Mouse (Mus musculus): Measurements from ENCODE around the gene Atp2b2. TPM values are rescaled to one million over a fixed set of nuclear protein-coding genes. Genes with fewer than 3 reads are reported as not detected.

Gene Atp2b2
- polyA plus RNA-seq, 1 experiment from 2014 or later, result 0.09 TPM

DNA sequence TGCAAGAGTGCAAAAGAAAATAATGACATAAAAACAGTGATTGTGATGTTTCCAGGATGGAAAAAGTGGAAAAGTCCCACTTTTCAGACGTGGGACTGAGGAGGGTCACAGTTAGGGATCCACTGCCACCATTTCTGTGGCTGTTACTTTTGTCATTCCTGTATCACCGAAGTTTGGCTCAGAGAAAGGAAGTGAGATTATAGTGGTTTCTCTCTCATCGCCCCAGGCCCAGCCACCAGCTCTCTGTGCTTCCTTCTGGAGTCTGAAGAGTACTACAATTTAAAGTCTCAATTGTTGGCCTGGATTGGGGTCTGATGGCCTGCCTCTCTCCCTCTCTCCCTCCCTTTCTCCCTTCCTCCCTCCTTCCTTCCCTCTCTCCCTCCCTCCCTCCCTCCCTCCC, 242.5 kb downstream of the Atp2b2 start:
- no peak overlapping the region for H3K4me3 ChIP-seq (ENCODE audit: low read depth, low read length)
- ATAC-seq (ENCODE audit: insufficient number of reproducible peaks, low FRiP score, low TSS enrichment, low read depth) (no peak), DNase-seq (ENCODE audit: low spot score) (no peak)
- H3K27me3 ChIP-seq (ENCODE audit: control insufficient read depth, insufficient read depth, low read length), result no peaks in the 10 kb centered on the region; the same call in 1 of the 2 replicates
- no peak overlapping the region for H3K27ac ChIP-seq (replicated peaks; ENCODE audit: low read depth, low read length)
- H3K9me3 ChIP-seq (ENCODE audit: control insufficient read depth, low read length), result no peaks in the 10 kb centered on the region
- no peak overlapping the region for H3K9ac ChIP-seq (ENCODE audit: low read length)
- peaks cover 15% of the 10 kb centered on the region for H3K4me1 ChIP-seq (ENCODE audit: control insufficient read depth, insufficient read depth, low read length)
- 82% methylated on average over 3 of the region's 3 CpGs for WGBS
- no peaks in the 10 kb centered on the region for H3K36me3 ChIP-seq (ENCODE audit: control insufficient read depth, insufficient read depth, low read length)
- no peak overlapping the region for H3K4me2 ChIP-seq (ENCODE audit: low read depth, severe bottlenecking)

DNA sequence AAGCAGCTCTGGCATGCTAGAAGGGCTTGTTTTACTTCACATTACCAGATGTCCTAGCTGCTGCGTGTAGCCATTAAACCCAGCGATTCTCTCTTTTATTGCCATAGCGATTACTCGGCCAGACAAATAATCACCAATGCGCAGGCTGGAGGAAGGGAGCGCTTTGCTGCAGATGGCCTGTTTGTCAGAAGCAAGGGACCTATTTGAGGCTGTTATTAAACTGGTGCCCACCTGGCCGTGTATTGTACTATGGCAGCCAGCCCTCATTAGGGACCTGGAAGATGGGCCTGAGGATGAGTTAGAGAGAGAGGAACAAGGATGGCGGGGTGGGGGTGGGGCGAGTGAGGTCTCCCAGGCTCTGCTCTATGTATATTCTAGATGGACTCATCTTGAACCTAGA, 243.1 kb downstream of the Atp2b2 start:
- DNase-seq (ENCODE audit: low spot score), result peak; percentile 49
- Histone ChIP-seq H3K4me3 (ENCODE audit: low read depth, low read length) (no peak overlapping the region), H3K9me3 (ENCODE audit: control insufficient read depth, low read length) (no peaks in the 10 kb centered on the region), H3K9ac (ENCODE audit: low read length) (no peak overlapping the region), H3K4me1 (ENCODE audit: control insufficient read depth, insufficient read depth, low read length) (peaks cover 16% of the 10 kb centered on the region), H3K4me2 (ENCODE audit: low read depth, severe bottlenecking) (no peak overlapping the region), H3K36me3 (ENCODE audit: control insufficient read depth, insufficient read depth, low read length) (no peaks in the 10 kb centered on the region), H3K27ac (replicated peaks; ENCODE audit: low read depth, low read length) (no peak overlapping the region), H3K27me3 (ENCODE audit: control insufficient read depth, insufficient read depth, low read length) (no peaks in the 10 kb centered on the region; the same call in 1 of the 2 replicates)
- WGBS, result 39% methylated on average over 9 of the region's 9 CpGs
- no peak for ATAC-seq (ENCODE audit: insufficient number of reproducible peaks, low FRiP score, low TSS enrichment, low read depth)

DNA sequence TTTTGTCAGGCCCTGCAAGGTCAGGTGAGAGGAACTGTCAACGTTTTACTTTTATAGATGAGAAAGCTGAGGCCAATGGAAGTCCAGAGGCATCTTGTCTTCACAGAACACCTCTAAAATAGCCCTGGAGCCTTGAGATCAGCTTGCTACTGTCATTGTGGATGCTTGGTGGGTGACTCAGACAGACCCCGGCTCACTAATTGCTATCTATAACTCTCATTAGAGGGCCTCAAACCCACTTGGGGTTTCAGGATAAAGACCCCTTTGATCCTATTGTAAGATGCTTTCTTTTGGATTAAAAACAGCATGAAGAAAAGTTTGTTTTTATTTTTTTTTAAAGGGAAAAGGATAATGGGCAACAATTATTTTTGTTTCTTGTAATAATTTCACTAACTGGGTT, 243.5 kb downstream of the Atp2b2 start:
- WGBS, result 40% methylated on average over 2 of the region's 2 CpGs
- no peak overlapping the region for H3K9ac ChIP-seq (ENCODE audit: low read length)
- DNase-seq (ENCODE audit: low spot score) (no peak), ATAC-seq (ENCODE audit: insufficient number of reproducible peaks, low FRiP score, low TSS enrichment, low read depth) (no peak)
- H3K36me3 ChIP-seq (ENCODE audit: control insufficient read depth, insufficient read depth, low read length), result no peaks in the 10 kb centered on the region
- H3K4me1 ChIP-seq (ENCODE audit: control insufficient read depth, insufficient read depth, low read length), result peaks cover 16% of the 10 kb centered on the region
- H3K27me3 ChIP-seq (ENCODE audit: control insufficient read depth, insufficient read depth, low read length), result no peaks in the 10 kb centered on the region; the same call in 1 of the 2 replicates
- no peak overlapping the region for H3K4me2 ChIP-seq (ENCODE audit: low read depth, severe bottlenecking)
- H3K27ac ChIP-seq (replicated peaks; ENCODE audit: low read depth, low read length), result no peak overlapping the region
- H3K4me3 ChIP-seq (ENCODE audit: low read depth, low read length), result no peak overlapping the region
- no peaks in the 10 kb centered on the region for H3K9me3 ChIP-seq (ENCODE audit: control insufficient read depth, low read length)

DNA sequence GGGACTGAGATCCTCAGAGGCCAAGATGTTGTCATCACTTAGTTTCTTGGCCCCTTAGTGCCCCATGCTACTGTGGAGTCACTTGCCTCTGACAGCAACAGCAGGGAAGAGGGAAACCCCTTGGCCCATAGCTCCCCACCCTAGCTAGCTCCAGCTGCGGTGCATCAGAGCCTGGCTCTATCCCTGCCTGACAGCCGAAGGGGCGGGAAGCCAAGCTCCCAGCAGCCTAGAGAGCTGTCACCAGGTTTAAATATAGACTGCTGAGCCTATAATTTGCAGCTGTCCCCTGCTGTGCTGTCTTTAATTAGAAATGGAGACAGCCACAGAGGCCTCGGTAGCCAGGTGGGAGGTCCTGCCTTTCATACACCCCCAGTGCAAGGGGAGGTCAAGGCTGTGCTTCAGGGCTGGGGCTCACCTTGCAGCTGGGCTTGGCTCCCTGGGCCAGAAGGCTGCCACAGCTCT, 247.1 kb downstream of the Atp2b2 start:
- H3K27me3 ChIP-seq (ENCODE audit: control insufficient read depth, insufficient read depth, low read length), result peaks cover 4% of the 10 kb centered on the region; the same call in 1 of the 2 replicates
- DNase-seq (ENCODE audit: low spot score), result peak; percentile 65

DNA sequence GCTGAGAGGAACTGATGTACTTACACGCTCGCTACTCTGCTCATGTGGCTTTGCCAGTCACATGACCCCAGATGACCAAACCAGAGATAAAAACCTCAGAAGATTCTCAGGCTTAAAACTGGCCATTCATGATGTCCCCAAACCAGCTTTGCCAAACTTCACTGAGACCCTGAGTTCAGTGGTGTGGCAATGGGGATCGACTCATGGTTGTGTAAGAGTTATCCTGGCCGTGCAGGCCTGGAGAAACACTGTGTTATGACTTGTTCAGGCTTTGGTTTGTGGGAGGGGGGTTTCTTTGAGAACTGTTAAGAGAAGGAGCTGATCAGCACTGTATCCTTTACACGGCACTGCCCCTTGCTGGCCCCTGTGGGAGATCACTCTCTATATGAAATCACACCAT, 250.0 kb downstream of the Atp2b2 start:
- H3K9ac ChIP-seq (ENCODE audit: low read length), result no peak overlapping the region
- no peak for DNase-seq (ENCODE audit: low spot score)
- no peak overlapping the region for H3K27ac ChIP-seq (replicated peaks; ENCODE audit: low read depth, low read length)
- H3K36me3 ChIP-seq (ENCODE audit: control insufficient read depth, insufficient read depth, low read length), result no peaks in the 10 kb centered on the region
- ATAC-seq (ENCODE audit: insufficient number of reproducible peaks, low FRiP score, low TSS enrichment, low read depth), result no peak
- no peak overlapping the region for H3K4me3 ChIP-seq (ENCODE audit: low read depth, low read length)
- peaks cover 13% of the 10 kb centered on the region for H3K4me1 ChIP-seq (ENCODE audit: control insufficient read depth, insufficient read depth, low read length)
- 0 out of 2 replicates have a peak, but pooled peaks cover 4% of the 10 kb centered on the region for H3K27me3 ChIP-seq (ENCODE audit: control insufficient read depth, insufficient read depth, low read length)
- H3K9me3 ChIP-seq (ENCODE audit: control insufficient read depth, low read length), result no peaks in the 10 kb centered on the region
- H3K4me2 ChIP-seq (ENCODE audit: low read depth, severe bottlenecking), result no peak overlapping the region
- 84% methylated on average over 5 of the region's 5 CpGs for WGBS

More for the DNA sequence above, 247.1 kb downstream of the Atp2b2 start:
- 4% methylated on average over 4 of the region's 4 CpGs for WGBS
- Histone ChIP-seq H3K9ac (ENCODE audit: low read length) (no peak overlapping the region), H3K36me3 (ENCODE audit: control insufficient read depth, insufficient read depth, low read length) (no peaks in the 10 kb centered on the region), H3K4me3 (ENCODE audit: low read depth, low read length) (no peak overlapping the region), H3K4me1 (ENCODE audit: control insufficient read depth, insufficient read depth, low read length) (peaks cover 16% of the 10 kb centered on the region), H3K4me2 (ENCODE audit: low read depth, severe bottlenecking) (no peak overlapping the region), H3K9me3 (ENCODE audit: control insufficient read depth, low read length) (no peaks in the 10 kb centered on the region), H3K27ac (replicated peaks; ENCODE audit: low read depth, low read length) (no peak overlapping the region)
- peak; percentile 80 for ATAC-seq (ENCODE audit: insufficient number of reproducible peaks, low FRiP score, low TSS enrichment, low read depth)

DNA sequence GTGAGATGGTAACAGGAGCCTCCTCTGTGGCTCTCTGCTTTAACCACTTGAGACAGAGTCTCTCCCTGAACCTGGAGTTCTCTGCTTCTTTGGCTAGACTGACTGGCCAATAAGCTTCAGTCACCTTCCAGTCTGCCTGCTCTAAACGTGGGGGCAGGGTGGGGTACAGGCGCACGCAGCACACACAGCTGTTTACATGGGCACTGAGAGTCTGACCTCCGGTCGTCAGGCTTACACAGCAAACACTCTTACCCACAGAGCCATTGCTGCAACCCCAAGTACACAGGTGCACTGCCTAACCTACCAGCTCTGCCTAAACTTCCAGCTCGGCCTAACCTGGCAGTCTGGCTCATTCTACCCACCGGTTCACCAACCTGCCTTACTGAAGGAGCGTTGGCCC, 251.4 kb downstream of the Atp2b2 start:
- Histone ChIP-seq H3K9me3 (ENCODE audit: control insufficient read depth, low read length) (no peaks in the 10 kb centered on the region), H3K4me2 (ENCODE audit: low read depth, severe bottlenecking) (no peak overlapping the region), H3K27ac (replicated peaks; ENCODE audit: low read depth, low read length) (no peak overlapping the region), H3K27me3 (ENCODE audit: control insufficient read depth, insufficient read depth, low read length) (0 out of 2 replicates have a peak, but pooled peaks cover 4% of the 10 kb centered on the region), H3K9ac (ENCODE audit: low read length) (no peak overlapping the region), H3K36me3 (ENCODE audit: control insufficient read depth, insufficient read depth, low read length) (no peaks in the 10 kb centered on the region), H3K4me3 (ENCODE audit: low read depth, low read length) (no peak overlapping the region), H3K4me1 (ENCODE audit: control insufficient read depth, insufficient read depth, low read length) (peaks cover 11% of the 10 kb centered on the region)
- WGBS, result 72% methylated on average over 8 of the region's 8 CpGs
- DNase-seq (ENCODE audit: low spot score), result no peak
- no peak for ATAC-seq (ENCODE audit: insufficient number of reproducible peaks, low FRiP score, low TSS enrichment, low read depth)

DNA sequence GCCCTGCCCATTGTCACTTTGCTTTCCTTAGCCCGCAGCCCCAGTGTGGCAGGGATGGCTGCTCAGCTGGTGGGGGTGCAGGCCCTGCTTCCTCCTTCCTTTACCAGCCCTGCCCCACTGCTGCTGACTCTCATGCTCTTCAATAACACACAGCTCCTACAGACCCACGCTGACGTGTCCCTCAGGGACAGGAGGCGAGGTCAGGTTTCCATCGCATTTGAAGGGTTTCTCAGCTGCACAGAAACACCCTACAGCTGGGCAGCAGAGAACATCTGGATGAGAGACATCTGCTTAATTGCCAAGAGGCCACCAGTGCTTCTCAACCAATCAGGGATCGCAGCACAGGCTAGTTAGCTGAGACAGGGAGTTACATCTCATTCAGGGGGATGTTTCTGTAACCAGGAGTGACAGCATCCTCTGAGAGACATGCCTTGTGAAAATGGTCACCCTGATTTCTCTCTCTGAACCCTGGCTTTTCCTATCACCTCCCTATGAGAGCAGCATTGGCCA, 254.9 kb downstream of the Atp2b2 start:
- ATAC-seq (ENCODE audit: insufficient number of reproducible peaks, low FRiP score, low TSS enrichment, low read depth), result no peak
- no peaks in the 10 kb centered on the region for H3K9me3 ChIP-seq (ENCODE audit: control insufficient read depth, low read length)

DNA sequence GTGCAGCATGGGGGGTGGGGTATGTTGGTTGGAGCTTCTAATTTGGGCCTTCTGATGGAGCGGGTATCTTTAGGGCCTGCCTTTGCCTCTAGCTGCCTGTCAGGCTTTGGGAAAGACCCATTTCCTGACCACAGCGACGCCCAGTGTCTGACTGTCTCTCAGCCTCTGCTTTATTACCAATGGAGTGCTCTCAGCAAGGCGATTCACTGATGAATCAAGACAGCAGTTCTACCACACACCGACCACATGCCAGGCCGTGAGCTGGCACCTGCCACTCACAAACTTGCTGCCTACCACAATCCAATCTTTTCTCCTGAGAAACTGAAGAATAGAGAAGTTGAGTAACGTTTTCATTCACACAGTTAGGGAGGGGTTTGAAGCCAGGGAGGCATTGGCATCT, 256.8 kb downstream of the Atp2b2 start:
- DNase-seq (ENCODE audit: low spot score) (no peak), ATAC-seq (ENCODE audit: insufficient number of reproducible peaks, low FRiP score, low TSS enrichment, low read depth) (no peak)
- no peaks in the 10 kb centered on the region for H3K36me3 ChIP-seq (ENCODE audit: control insufficient read depth, insufficient read depth, low read length)
- H3K9me3 ChIP-seq (ENCODE audit: control insufficient read depth, low read length), result no peaks in the 10 kb centered on the region
- no peak overlapping the region for H3K4me3 ChIP-seq (ENCODE audit: low read depth, low read length)
- no peaks in the 10 kb centered on the region for H3K27me3 ChIP-seq (ENCODE audit: control insufficient read depth, insufficient read depth, low read length)
- no peak overlapping the region for H3K9ac ChIP-seq (ENCODE audit: low read length)
- no peak overlapping the region for H3K4me2 ChIP-seq (ENCODE audit: low read depth, severe bottlenecking)
- H3K27ac ChIP-seq (replicated peaks; ENCODE audit: low read depth, low read length), result no peak overlapping the region
- H3K4me1 ChIP-seq (ENCODE audit: control insufficient read depth, insufficient read depth, low read length), result peaks cover 3% of the 10 kb centered on the region
- WGBS, result 82% methylated on average over 7 of the region's 7 CpGs

More for the DNA sequence above, 254.9 kb downstream of the Atp2b2 start:
- Histone ChIP-seq H3K9ac (ENCODE audit: low read length) (no peak overlapping the region), H3K27me3 (ENCODE audit: control insufficient read depth, insufficient read depth, low read length) (0 out of 2 replicates have a peak, but pooled peaks cover 2% of the 10 kb centered on the region), H3K27ac (replicated peaks; ENCODE audit: low read depth, low read length) (no peak overlapping the region), H3K36me3 (ENCODE audit: control insufficient read depth, insufficient read depth, low read length) (no peaks in the 10 kb centered on the region), H3K4me3 (ENCODE audit: low read depth, low read length) (no peak overlapping the region), H3K4me1 (ENCODE audit: control insufficient read depth, insufficient read depth, low read length) (peaks cover 3% of the 10 kb centered on the region), H3K4me2 (ENCODE audit: low read depth, severe bottlenecking) (no peak overlapping the region)
- 27% methylated on average over 6 of the region's 6 CpGs for WGBS
- DNase-seq (ENCODE audit: low spot score), result peak; percentile 25

Measured in limb, embryonic 11.5 days (tissue).